Mouse (Mus musculus) monocyte, adult 2 months (primary cell): ENCODE data around the gene Pde8a.

Source experiments
- DNase-seq, 2 experiments: peaks; one replicate each; pipeline ENCODE4 v3.0.0; 2022; ENCODE audit warnings: low spot score in 2 of 2, low read depth in 1 of 2

The Pde8a gene

GRCm38 (mm10) chr7:81379363-81379762 is 166.0 kb downstream of the Pde8a start:
- no peak for DNase-seq
